Mouse (Mus musculus) forebrain, embryonic 15.5 days (tissue): Measurements from ENCODE around the gene Paqr3. TPM values are rescaled to one million over a fixed set of nuclear protein-coding genes. Genes with fewer than 3 reads are reported as not detected.
A peak's percentile ranks its signal among the peaks of the same experiment; 100 is the strongest.

Experiments
- ATAC-seq: fragments of 200-750 bp; cut with Nextera tagmentation; replicated peaks from 2 replicates; pipeline ENCODE4 v1.8.0; 2017; ENCODE audit warnings: mild to moderate bottlenecking, moderate TSS enrichment, moderate library complexity
- H3K27ac ChIP-seq: fragments of 300-500 bp; sonication (generic); replicated peaks from 2 replicates; pipeline ENCODE4 v1.5.1; 2015; ENCODE audit warnings: mild to moderate bottlenecking, inconsistent platforms
- H3K27me3 ChIP-seq: fragments of 300-500 bp; sonication (generic); 2 replicates; pipeline ENCODE4 v1.6.1; 2015; ENCODE audit warnings: inconsistent platforms
- H3K36me3 ChIP-seq: fragments of 300-500 bp; sonication (generic); 2 replicates; pipeline ENCODE4 v1.6.1; 2015; ENCODE audit warnings: mild to moderate bottlenecking, inconsistent platforms
- H3K4me1 ChIP-seq: fragments of 300-500 bp; sonication (generic); 2 replicates; pipeline ENCODE4 v1.6.1; 2015; ENCODE audit warnings: inconsistent platforms
- H3K4me2 ChIP-seq: fragments of 300-500 bp; sonication (generic); replicated peaks from 2 replicates; pipeline ENCODE4 v1.6.1; 2015; ENCODE audit warnings: mild to moderate bottlenecking, inconsistent platforms
- H3K4me3 ChIP-seq: fragments of 300-500 bp; sonication (generic); 2 replicates; pipeline ENCODE4 v1.5.1; 2015; ENCODE audit warnings: mild to moderate bottlenecking, inconsistent platforms
- H3K9ac ChIP-seq: fragments of 300-500 bp; sonication (generic); replicated peaks from 2 replicates; pipeline ENCODE4 v1.6.1; 2015; ENCODE audit warnings: mild to moderate bottlenecking, inconsistent platforms
- H3K9me3 ChIP-seq: fragments of 300-500 bp; sonication (generic); 2 replicates; pipeline ENCODE4 v1.6.1; 2016; ENCODE audit warnings: inconsistent platforms
- WGBS: fragments of 180-500 bp; shearing (Covaris S2); methylation state at CpG from one replicate; pipeline ENCODE4 v1.1.7; 2015; ENCODE audit warnings: mixed read lengths; 5-methylcytosine and 5-hydroxymethylcytosine counted together
- polyA plus RNA-seq: library from polyadenylated mRNA; unstranded; fragments of >200 nt; fragmentation: Nextera tagmentation; extraction: Ambion mirVana; gene quantifications from 2 replicates; pipeline ENCODE4 v1.2.1, GENCODE M21; 2015

The Paqr3 gene
- 21.7 and 22.1 TPM in 2 replicates for polyA plus RNA-seq

DNA sequence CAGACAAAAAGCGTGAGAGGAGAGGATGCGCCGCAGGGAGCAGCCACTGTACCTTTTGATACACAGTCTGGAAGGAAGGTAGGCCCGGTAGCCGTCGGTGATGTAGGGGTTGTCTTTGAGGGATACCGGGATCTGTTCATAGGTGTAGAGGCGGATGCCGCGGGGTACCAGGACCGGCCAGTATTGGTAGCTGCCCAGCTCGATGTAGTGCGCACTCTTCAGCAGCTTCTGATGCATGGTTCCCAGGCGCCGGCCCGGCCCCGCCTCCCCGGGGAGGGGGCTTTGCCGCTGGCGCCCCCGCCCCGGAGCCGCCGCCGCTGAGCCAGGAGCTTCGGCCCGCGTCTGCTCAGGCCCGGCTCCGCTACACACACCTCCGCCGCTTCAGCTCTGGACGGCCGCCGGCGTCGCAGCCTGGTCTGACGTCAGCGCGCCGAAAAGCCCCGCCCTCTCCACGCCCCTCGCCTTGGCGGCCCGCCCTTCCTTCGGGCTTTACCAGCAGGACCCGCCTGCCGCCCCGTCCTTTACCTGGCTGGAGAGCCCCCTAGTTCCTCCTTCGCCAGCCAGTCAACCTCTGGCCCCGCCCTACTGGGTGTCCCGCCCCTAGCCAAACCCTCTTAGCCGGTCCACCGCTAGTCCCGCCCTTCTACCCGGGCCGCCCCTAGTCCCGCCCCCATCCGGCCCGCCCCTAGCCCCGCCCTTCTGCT, at the start of gene Paqr3:
Paqr3 (minus strand) TSS at position 390 of the 704 bp plus-strand sequence.
- ATAC-seq, result peak; percentile 98
- peaks cover 5% of the 10 kb centered on the region; the same call in 1 of the 2 replicates for H3K36me3 ChIP-seq
- peak within 1 kb of the TSS; percentile 71 for H3K4me3 ChIP-seq
- WGBS, result 1% methylated on average over 60 of the region's 62 CpGs
- peak within 1 kb of the TSS; percentile 76 for H3K9ac ChIP-seq
- H3K4me1 ChIP-seq, result peaks cover 27% of the 10 kb centered on the region
- H3K27me3 ChIP-seq, result no peaks in the 10 kb centered on the region
- H3K27ac ChIP-seq, result peak within 1 kb of the TSS; percentile 74
- peak within 1 kb of the TSS; percentile 64 for H3K4me2 ChIP-seq
- H3K9me3 ChIP-seq, result no peaks in the 10 kb centered on the region

- Histone ChIP-seq H3K27ac (no peak overlapping the region), H3K4me3 (no peak overlapping the region), H3K4me1 (no peaks in the 10 kb centered on the region), H3K9ac (no peak overlapping the region), H3K27me3 (no peaks in the 10 kb centered on the region), H3K36me3 (no peaks in the 10 kb centered on the region), H3K9me3 (no peaks in the 10 kb centered on the region), H3K4me2 (no peak overlapping the region)
- no peak for ATAC-seq
- 11% methylated on average over 1 of the region's 1 CpGs for WGBS
Observed at GRCm38 (mm10) chr5:97154688-97155087, 43.3 kb upstream of the Paqr3 start.

DNA sequence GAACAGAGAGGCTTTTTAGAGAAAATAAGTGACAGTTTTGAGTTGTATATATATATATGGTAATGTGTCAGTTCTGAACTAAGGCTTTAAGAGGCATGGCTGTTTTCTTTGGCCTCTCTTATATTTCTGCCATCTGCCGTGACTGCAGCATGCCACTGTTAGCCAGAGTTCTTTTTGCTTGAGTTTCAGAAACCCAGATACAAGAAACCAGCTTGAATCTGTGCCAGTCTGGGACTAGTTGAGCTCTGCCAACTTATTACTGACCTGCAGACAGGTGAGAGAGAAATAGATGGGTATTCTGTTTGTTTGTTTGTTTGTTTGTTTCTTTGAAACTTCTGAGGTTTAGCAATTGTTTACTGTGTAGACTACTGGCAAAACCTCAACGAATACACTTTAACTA, 23.9 kb upstream of the Paqr3 start:
- Histone ChIP-seq H3K36me3 (no peaks in the 10 kb centered on the region), H3K9ac (no peak overlapping the region), H3K4me1 (peaks cover 3% of the 10 kb centered on the region; the same call in 1 of the 2 replicates), H3K4me2 (no peak overlapping the region), H3K9me3 (no peaks in the 10 kb centered on the region), H3K27ac (0 out of 2 replicates have a peak overlapping the region, but pooled peaks have one; percentile 38), H3K27me3 (no peaks in the 10 kb centered on the region), H3K4me3 (no peak overlapping the region)
- ATAC-seq, result no peak
- 58% methylated on average over 2 of the region's 2 CpGs for WGBS

- 59% methylated on average over 2 of the region's 2 CpGs for WGBS
- Histone ChIP-seq H3K9me3 (no peaks in the 10 kb centered on the region), H3K36me3 (no peaks in the 10 kb centered on the region), H3K27ac (no peak overlapping the region), H3K4me3 (no peak overlapping the region), H3K27me3 (no peaks in the 10 kb centered on the region), H3K4me2 (no peak overlapping the region), H3K9ac (no peak overlapping the region), H3K4me1 (peaks cover 4% of the 10 kb centered on the region; the same call in 1 of the 2 replicates)
- no peak for ATAC-seq
Observed at GRCm38 (mm10) chr5:97129589-97129988, 18.2 kb upstream of the Paqr3 start.

GRCm38 (mm10) chr5:97128242-97129226, 17.1 kb upstream of the Paqr3 start:
- Histone ChIP-seq H3K4me1 (0 out of 2 replicates have a peak, but pooled peaks cover 2% of the 10 kb centered on the region), H3K27me3 (no peaks in the 10 kb centered on the region), H3K4me2 (no peak overlapping the region), H3K27ac (no peak overlapping the region), H3K36me3 (no peaks in the 10 kb centered on the region), H3K9ac (no peak overlapping the region), H3K4me3 (no peak overlapping the region), H3K9me3 (no peaks in the 10 kb centered on the region)
- 48% methylated on average over 21 of the region's 21 CpGs for WGBS
- ATAC-seq, result peak; percentile 84

GRCm38 (mm10) chr5:97127284-97127683, 15.9 kb upstream of the Paqr3 start:
- no peak for ATAC-seq
- 84% methylated on average over 6 of the region's 6 CpGs for WGBS
- Histone ChIP-seq H3K4me1 (0 out of 2 replicates have a peak, but pooled peaks cover 2% of the 10 kb centered on the region), H3K4me2 (no peak overlapping the region), H3K9me3 (no peaks in the 10 kb centered on the region), H3K4me3 (no peak overlapping the region), H3K27ac (no peak overlapping the region), H3K9ac (no peak overlapping the region), H3K36me3 (no peaks in the 10 kb centered on the region), H3K27me3 (no peaks in the 10 kb centered on the region)

- Histone ChIP-seq H3K9ac (no peak overlapping the region), H3K4me3 (no peak overlapping the region), H3K9me3 (no peaks in the 10 kb centered on the region), H3K36me3 (no peaks in the 10 kb centered on the region), H3K27me3 (no peaks in the 10 kb centered on the region), H3K4me2 (no peak overlapping the region), H3K27ac (no peak overlapping the region), H3K4me1 (0 out of 2 replicates have a peak, but pooled peaks cover 2% of the 10 kb centered on the region)
- WGBS, result 13% methylated on average over 4 of the region's 4 CpGs
- peak; percentile 85 for ATAC-seq
Observed at GRCm38 (mm10) chr5:97126005-97126404, 14.6 kb upstream of the Paqr3 start.

DNA sequence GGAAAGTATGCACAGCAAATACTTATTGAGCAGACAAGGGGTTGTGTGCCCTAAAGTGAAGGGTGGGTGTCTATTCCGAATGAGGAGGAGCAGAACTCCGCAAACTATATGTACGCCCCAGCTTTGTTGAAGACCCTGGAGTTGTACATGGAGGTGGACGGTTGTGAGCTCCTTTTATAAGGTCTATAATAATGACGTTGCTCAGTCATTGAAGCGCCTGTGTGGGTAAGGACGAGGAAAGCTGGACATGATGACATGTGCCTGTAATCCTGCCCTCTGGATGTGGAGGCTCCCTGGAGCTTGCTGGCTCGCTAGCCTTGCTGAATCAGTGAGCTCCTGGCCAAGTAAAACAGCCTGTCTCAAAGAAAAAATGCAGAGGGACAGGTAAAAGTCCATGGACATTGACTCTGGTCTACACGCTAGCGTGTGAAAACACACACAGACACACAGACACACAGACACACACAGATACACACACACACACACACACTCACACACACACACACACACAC, 14.1 kb upstream of the Paqr3 start:
- 0 out of 2 replicates have a peak, but pooled peaks cover 2% of the 10 kb centered on the region for H3K4me1 ChIP-seq
- no peak overlapping the region for H3K27ac ChIP-seq
- no peak overlapping the region for H3K9ac ChIP-seq
- H3K36me3 ChIP-seq, result no peaks in the 10 kb centered on the region
- no peaks in the 10 kb centered on the region for H3K9me3 ChIP-seq
- no peak overlapping the region for H3K4me2 ChIP-seq
- no peaks in the 10 kb centered on the region for H3K27me3 ChIP-seq
- WGBS, result 69% methylated on average over 10 of the region's 10 CpGs
- H3K4me3 ChIP-seq, result no peak overlapping the region
- ATAC-seq, result peak; percentile 24; the same call in 1 of the 2 replicates

DNA sequence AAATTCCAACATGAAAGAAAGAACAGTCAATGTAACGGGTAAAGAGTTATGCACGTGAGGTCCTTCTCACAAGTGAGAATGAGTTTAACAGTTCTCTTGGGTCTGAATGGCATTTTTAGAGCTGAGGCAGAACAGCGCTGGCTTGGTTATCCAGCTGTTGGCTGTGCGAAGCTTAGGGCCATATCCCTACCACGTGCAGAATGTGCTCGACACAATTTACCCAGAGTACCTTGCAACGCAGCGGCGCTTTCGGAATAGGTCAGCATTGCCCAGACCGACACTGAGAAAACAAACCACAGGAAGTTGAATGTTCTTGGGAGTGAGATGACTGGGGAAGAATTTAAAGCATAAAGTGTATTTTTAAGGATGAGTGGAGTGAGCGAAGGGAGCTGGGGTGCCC, 13.6 kb upstream of the Paqr3 start:
- H3K4me1 ChIP-seq, result 0 out of 2 replicates have a peak, but pooled peaks cover 2% of the 10 kb centered on the region
- no peak overlapping the region for H3K9ac ChIP-seq
- H3K4me3 ChIP-seq, result no peak overlapping the region
- 90% methylated on average over 12 of the region's 12 CpGs for WGBS
- ATAC-seq, result no peak
- no peak overlapping the region for H3K4me2 ChIP-seq
- H3K27ac ChIP-seq, result no peak overlapping the region
- no peaks in the 10 kb centered on the region for H3K9me3 ChIP-seq
- H3K36me3 ChIP-seq, result no peaks in the 10 kb centered on the region
- H3K27me3 ChIP-seq, result no peaks in the 10 kb centered on the region

GRCm38 (mm10) chr5:97110697-97111096, 699 bp downstream of the Paqr3 start:
- H3K27me3 ChIP-seq, result no peaks in the 10 kb centered on the region
- H3K9me3 ChIP-seq, result no peaks in the 10 kb centered on the region
- peak overlapping the region; percentile 76 for H3K9ac ChIP-seq
- H3K4me1 ChIP-seq, result peaks cover 27% of the 10 kb centered on the region
- no peak; the same call in 1 of the 2 replicates for ATAC-seq
- H3K36me3 ChIP-seq, result peaks cover 11% of the 10 kb centered on the region; the same call in 1 of the 2 replicates
- H3K27ac ChIP-seq, result peak overlapping the region; percentile 74
- peak overlapping the region; percentile 64 for H3K4me2 ChIP-seq
- H3K4me3 ChIP-seq, result peak overlapping the region; percentile 71
- 6% methylated on average over 5 of the region's 5 CpGs for WGBS

GRCm38 (mm10) chr5:97110133-97110532, 1.3 kb downstream of the Paqr3 start:
- H3K4me3 ChIP-seq, result peak overlapping the region; percentile 71
- peak overlapping the region; percentile 64 for H3K4me2 ChIP-seq
- peaks cover 27% of the 10 kb centered on the region for H3K4me1 ChIP-seq
- no peak overlapping the region for H3K27ac ChIP-seq
- H3K9me3 ChIP-seq, result no peaks in the 10 kb centered on the region
- H3K27me3 ChIP-seq, result no peaks in the 10 kb centered on the region
- 16% methylated on average over 2 of the region's 2 CpGs for WGBS
- ATAC-seq, result no peak
- H3K9ac ChIP-seq, result peak overlapping the region; percentile 76
- H3K36me3 ChIP-seq, result peaks cover 13% of the 10 kb centered on the region; the same call in 1 of the 2 replicates
